Mouse (Mus musculus): ENCODE data around the gene Siah1b.

The Siah1b gene

GRCm38 (mm10) chrX:164076040-164076775 lies at the start of gene Siah1b:
Gene Siah1b, minus strand, starts transcription at chrX:164076493.
- DNase-seq (ENCODE audit: low read depth, low spot score) = peak; percentile 81

GRCm38 (mm10) chrX:164123942-164124341 lies 47.6 kb upstream of the Siah1b start:
- DNase-seq (ENCODE audit: low read depth, low spot score) = no peak

GRCm38 (mm10) chrX:164113744-164114143 lies 37.5 kb upstream of the Siah1b start:
- no peak for DNase-seq (ENCODE audit: low read depth, low spot score)

- no peak for DNase-seq (ENCODE audit: low read depth, low spot score)
Measured at GRCm38 (mm10) chrX:164111146-164111545, 34.9 kb upstream of the Siah1b start.

GRCm38 (mm10) chrX:164102656-164103055 lies 26.4 kb upstream of the Siah1b start:
- DNase-seq (ENCODE audit: low read depth, low spot score) = no peak

- DNase-seq (ENCODE audit: low read depth, low spot score) = no peak
Measured at GRCm38 (mm10) chrX:164102198-164102597, 25.9 kb upstream of the Siah1b start.

- no peak for DNase-seq (ENCODE audit: low read depth, low spot score)
Measured at GRCm38 (mm10) chrX:164101483-164101882, 25.2 kb upstream of the Siah1b start.

- DNase-seq (ENCODE audit: low read depth, low spot score) = no peak
Measured at GRCm38 (mm10) chrX:164095838-164096237, 19.5 kb upstream of the Siah1b start.

GRCm38 (mm10) chrX:164093435-164093834 lies 17.1 kb upstream of the Siah1b start:
- DNase-seq (ENCODE audit: low read depth, low spot score) = no peak

GRCm38 (mm10) chrX:164092300-164093169 lies 16.2 kb upstream of the Siah1b start:
- DNase-seq (ENCODE audit: low read depth, low spot score) = no peak

GRCm38 (mm10) chrX:164089916-164090315 lies 13.6 kb upstream of the Siah1b start:
- DNase-seq (ENCODE audit: low read depth, low spot score) = no peak

GRCm38 (mm10) chrX:164088582-164088981 lies 12.3 kb upstream of the Siah1b start, which contains the start of gene Cltrn:
Gene Cltrn, plus strand, starts transcription at chrX:164088830.
- DNase-seq (ENCODE audit: low read depth, low spot score) = no peak

- no peak for DNase-seq (ENCODE audit: low read depth, low spot score)
Measured at GRCm38 (mm10) chrX:164082030-164082429, 5.7 kb upstream of the Siah1b start.

GRCm38 (mm10) chrX:164068968-164069367 lies 7.3 kb downstream of the Siah1b start:
- DNase-seq (ENCODE audit: low read depth, low spot score) = no peak

GRCm38 (mm10) chrX:164066185-164066584 lies 10.1 kb downstream of the Siah1b start:
- DNase-seq (ENCODE audit: low read depth, low spot score) = peak; percentile 64

GRCm38 (mm10) chrX:164059070-164059469 lies 17.2 kb downstream of the Siah1b start:
- DNase-seq (ENCODE audit: low read depth, low spot score) = no peak

- no peak for DNase-seq (ENCODE audit: low read depth, low spot score)
Measured at GRCm38 (mm10) chrX:164058523-164058922, 17.8 kb downstream of the Siah1b start.

- no peak for DNase-seq (ENCODE audit: low read depth, low spot score)
Measured at GRCm38 (mm10) chrX:164055726-164056125, 20.6 kb downstream of the Siah1b start.

- no peak for DNase-seq (ENCODE audit: low read depth, low spot score)
Measured at GRCm38 (mm10) chrX:164046736-164047135, 29.6 kb downstream of the Siah1b start.

GRCm38 (mm10) chrX:164042069-164042468 lies 34.2 kb downstream of the Siah1b start:
- DNase-seq (ENCODE audit: low read depth, low spot score) = no peak

GRCm38 (mm10) chrX:164038882-164039281 lies 37.4 kb downstream of the Siah1b start:
- no peak for DNase-seq (ENCODE audit: low read depth, low spot score)

GRCm38 (mm10) chrX:164035931-164036330 lies 40.4 kb downstream of the Siah1b start:
- no peak for DNase-seq (ENCODE audit: low read depth, low spot score)

- DNase-seq (ENCODE audit: low read depth, low spot score) = no peak
Measured at GRCm38 (mm10) chrX:164035401-164035800, 40.9 kb downstream of the Siah1b start.

All from embryo, embryonic 11.5 days (tissue).